Mouse (Mus musculus) midbrain, postnatal 0 days (tissue): Measurements from ENCODE around the gene Ninl. TPM values are rescaled to one million over a fixed set of nuclear protein-coding genes. Genes with fewer than 3 reads are reported as not detected.

Source experiments
- ATAC-seq: fragments of 200-750 bp; cut with Nextera tagmentation; 2 replicates; pipeline ENCODE4 v1.8.0; 2017; ENCODE audit warnings: moderate number of reproducible peaks, mild to moderate bottlenecking, moderate TSS enrichment, moderate library complexity; ENCODE audit not compliant: low FRiP score
- DNase-seq: peaks from one replicate; pipeline ENCODE4 v3.0.0-alpha.2; 2015; ENCODE audit warnings: low spot score
- H3K27ac ChIP-seq: fragments of 300-500 bp; sonication (generic); 2 replicates; pipeline ENCODE4 v1.5.1; 2014; ENCODE audit warnings: low read depth, mild to moderate bottlenecking, low read length, mixed read lengths
- H3K27me3 ChIP-seq: fragments of 300-500 bp; sonication (generic); 2 replicates; pipeline ENCODE4 v1.6.1; 2014; ENCODE audit warnings: low read length, control low read depth, mixed read lengths; ENCODE audit not compliant: insufficient read depth
- H3K36me3 ChIP-seq: fragments of 300-500 bp; sonication (generic); 2 replicates; pipeline ENCODE4 v1.6.1; 2014; ENCODE audit warnings: low read length, control low read depth, mixed read lengths; ENCODE audit not compliant: insufficient read depth
- H3K4me1 ChIP-seq: fragments of 300-500 bp; sonication (generic); 2 replicates; pipeline ENCODE4 v1.6.1; 2014; ENCODE audit warnings: mild to moderate bottlenecking, control low read depth, antibody characterized with exemption, low read length, mixed read lengths; ENCODE audit not compliant: insufficient read depth
- H3K4me2 ChIP-seq: fragments of 300-500 bp; sonication (generic); 2 replicates; pipeline ENCODE4 v1.6.1; 2014; ENCODE audit warnings: low read depth, mild to moderate bottlenecking, low read length, mixed read lengths; ENCODE audit not compliant: poor library complexity, severe bottlenecking
- H3K4me3 ChIP-seq: fragments of 300-500 bp; sonication (generic); 2 replicates; pipeline ENCODE4 v1.5.1; 2014; ENCODE audit warnings: low read depth, mild to moderate bottlenecking, low read length, moderate library complexity
- H3K9ac ChIP-seq: fragments of 300-500 bp; sonication (generic); replicated peaks from 2 replicates; pipeline ENCODE4 v1.6.1; 2014; ENCODE audit warnings: mild to moderate bottlenecking, low read length, moderate library complexity, mixed read lengths; ENCODE audit not compliant: poor library complexity, severe bottlenecking
- H3K9me3 ChIP-seq: fragments of 300-500 bp; sonication (generic); 2 replicates; pipeline ENCODE4 v1.6.1; 2016; ENCODE audit warnings: low read length, control low read depth
- CTCF ChIP-seq: IDR thresholded peaks from 2 replicates; pipeline ENCODE4 v1.5.1; 2016; ENCODE audit warnings: antibody characterized with exemption, mild to moderate bottlenecking
- WGBS: fragments of 180-500 bp; shearing (Covaris S2); extraction: QIAGEN DNeasy Blood & Tissue Kit; methylation state at CpG from one replicate; pipeline ENCODE4 v1.1.7; 2014; 5-methylcytosine and 5-hydroxymethylcytosine counted together
- polyA plus RNA-seq: library from polyadenylated mRNA; unstranded; fragments of >200 nt; fragmentation: Nextera tagmentation; extraction: Ambion mirVana; gene quantifications from 2 replicates; pipeline ENCODE4 v1.2.1, GENCODE M21; 2015
- total RNA-seq: library from RNA; depleted of rRNA; stranded (reverse); fragments of >200 nt; gene quantifications from 2 replicates; pipeline ENCODE4 v1.2.3, GENCODE M21; 2014; rRNA removed

The Ninl gene
- total and polyA plus RNA-seq, 2 experiments from 2014 or later: 2.6 to 7.8 TPM

DNA sequence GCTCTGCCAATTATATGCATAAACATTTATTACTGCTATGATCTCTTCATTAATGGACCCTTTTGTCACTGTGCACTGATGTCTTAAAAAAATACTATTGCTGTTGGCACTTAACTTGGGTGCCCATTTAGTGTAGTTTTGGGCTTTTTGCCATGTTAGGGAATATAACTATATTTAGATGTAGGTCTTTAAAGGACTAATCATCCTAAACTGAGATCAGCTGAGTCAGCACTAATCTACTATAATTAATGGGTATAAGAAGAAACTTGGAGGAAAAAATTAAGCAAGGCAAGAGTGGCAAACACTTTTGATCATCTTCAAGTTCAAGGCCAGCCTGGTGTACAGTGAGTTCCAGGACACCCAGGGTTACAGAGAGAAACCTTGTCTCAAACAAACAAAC lies 152.9 kb downstream of the Ninl start:
- DNase-seq: no peak
- ATAC-seq: no peak
- no peak for TF ChIP-seq CTCF
- no peak overlapping the region for H3K4me2 ChIP-seq
- H3K9ac ChIP-seq: no peak overlapping the region
- H3K36me3 ChIP-seq: peaks cover 2% of the 10 kb centered on the region; the same call in 1 of the 2 replicates
- H3K9me3 ChIP-seq: no peaks in the 10 kb centered on the region
- no peaks in the 10 kb centered on the region for H3K27me3 ChIP-seq
- H3K4me1 ChIP-seq: no peaks in the 10 kb centered on the region
- H3K4me3 ChIP-seq: no peak overlapping the region
- H3K27ac ChIP-seq: no peak overlapping the region

DNA sequence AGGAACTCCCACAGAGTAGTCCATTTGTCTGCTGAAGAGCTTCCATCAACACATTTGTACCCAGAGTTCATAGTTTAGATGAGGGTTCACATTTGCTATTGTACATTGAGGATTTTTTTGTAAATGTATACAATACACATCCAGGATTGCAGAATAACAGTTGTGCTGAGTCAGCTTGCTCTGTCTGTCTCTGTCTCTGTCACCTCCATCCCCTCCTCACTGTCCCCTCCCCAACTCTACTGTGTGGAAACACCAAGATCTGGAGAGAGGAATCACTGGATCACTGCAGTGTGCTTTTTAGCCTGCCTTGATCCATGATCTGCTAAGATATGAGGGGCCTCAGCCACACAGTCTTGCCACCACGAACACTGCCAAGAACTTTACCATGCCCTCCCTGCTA lies 153.4 kb downstream of the Ninl start:
- TF ChIP-seq CTCF: no peak
- Histone ChIP-seq H3K27ac (no peak overlapping the region), H3K4me1 (no peaks in the 10 kb centered on the region), H3K4me2 (no peak overlapping the region), H3K4me3 (no peak overlapping the region), H3K27me3 (no peaks in the 10 kb centered on the region), H3K9ac (no peak overlapping the region), H3K36me3 (peaks cover 2% of the 10 kb centered on the region; the same call in 1 of the 2 replicates), H3K9me3 (no peaks in the 10 kb centered on the region)
- DNase-seq (no peak), ATAC-seq (no peak)
- WGBS: 88% methylated on average over 1 of the region's 1 CpGs

DNA sequence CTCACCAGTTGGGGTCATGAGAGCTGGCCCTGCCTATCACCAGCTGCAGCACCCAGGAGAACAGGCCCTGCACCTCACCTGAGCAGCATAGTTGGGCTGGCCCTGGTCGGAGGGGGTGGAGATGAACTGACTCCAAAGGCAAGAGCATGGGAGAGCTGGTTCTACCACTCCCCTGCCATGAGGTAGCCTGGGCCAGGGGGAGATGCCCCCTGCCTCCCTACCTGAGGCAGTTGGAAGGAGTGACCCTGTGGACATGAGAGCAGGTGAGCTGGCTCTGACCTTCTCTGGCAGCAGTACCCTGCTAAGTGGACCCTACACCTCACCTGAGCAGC lies 154.4 kb downstream of the Ninl start:
- Histone ChIP-seq H3K27ac (no peak overlapping the region), H3K4me3 (no peak overlapping the region), H3K4me2 (no peak overlapping the region), H3K36me3 (peaks cover 2% of the 10 kb centered on the region; the same call in 1 of the 2 replicates), H3K27me3 (no peaks in the 10 kb centered on the region), H3K9ac (no peak overlapping the region), H3K4me1 (no peaks in the 10 kb centered on the region), H3K9me3 (no peaks in the 10 kb centered on the region)
- WGBS: 87% methylated on average over 1 of the region's 1 CpGs
- no peak for TF ChIP-seq CTCF
- peak; percentile 45 for ATAC-seq
- DNase-seq: no peak

Other genes starting within 250 kb of the Ninl start
- 156 and 167 TPM in 2 replicates for gene Abhd12, start 134.6 kb downstream of the Ninl start, total RNA-seq
- 144 and 156 TPM in 2 replicates for gene Abhd12, start 134.6 kb downstream of the Ninl start, polyA plus RNA-seq
- gene Gins1, start 134.0 kb downstream of the Ninl start, total RNA-seq: 4.2 and 5.7 TPM in 2 replicates
- gene Gins1, start 134.0 kb downstream of the Ninl start, polyA plus RNA-seq: 7.1 and 7.8 TPM in 2 replicates
- gene Nanp, start within 50 bp of the Ninl start, total RNA-seq: 6.7 and 13.8 TPM in 2 replicates
- gene Nanp, start within 50 bp of the Ninl start, polyA plus RNA-seq: 32.1 and 35.6 TPM in 2 replicates
- not detected in 2 replicates for gene Gm14151, start 53.0 kb upstream of the Ninl start, total RNA-seq
- not detected in 2 replicates for gene Gm14151, start 53.0 kb upstream of the Ninl start, polyA plus RNA-seq
- gene Gm14147, start 58.9 kb upstream of the Ninl start, total RNA-seq: not detected in 2 replicates
- not detected in 2 replicates for gene Gm14147, start 58.9 kb upstream of the Ninl start, polyA plus RNA-seq